Mouse (Mus musculus) embryo, embryonic 9.5 days (tissue): ENCODE data around the gene Fan1.

Experiments
- DNase-seq: peaks from one replicate; pipeline ENCODE4 v3.0.0-alpha.2; 2017; ENCODE audit errors: extremely low spot score

The Fan1 gene

DNA sequence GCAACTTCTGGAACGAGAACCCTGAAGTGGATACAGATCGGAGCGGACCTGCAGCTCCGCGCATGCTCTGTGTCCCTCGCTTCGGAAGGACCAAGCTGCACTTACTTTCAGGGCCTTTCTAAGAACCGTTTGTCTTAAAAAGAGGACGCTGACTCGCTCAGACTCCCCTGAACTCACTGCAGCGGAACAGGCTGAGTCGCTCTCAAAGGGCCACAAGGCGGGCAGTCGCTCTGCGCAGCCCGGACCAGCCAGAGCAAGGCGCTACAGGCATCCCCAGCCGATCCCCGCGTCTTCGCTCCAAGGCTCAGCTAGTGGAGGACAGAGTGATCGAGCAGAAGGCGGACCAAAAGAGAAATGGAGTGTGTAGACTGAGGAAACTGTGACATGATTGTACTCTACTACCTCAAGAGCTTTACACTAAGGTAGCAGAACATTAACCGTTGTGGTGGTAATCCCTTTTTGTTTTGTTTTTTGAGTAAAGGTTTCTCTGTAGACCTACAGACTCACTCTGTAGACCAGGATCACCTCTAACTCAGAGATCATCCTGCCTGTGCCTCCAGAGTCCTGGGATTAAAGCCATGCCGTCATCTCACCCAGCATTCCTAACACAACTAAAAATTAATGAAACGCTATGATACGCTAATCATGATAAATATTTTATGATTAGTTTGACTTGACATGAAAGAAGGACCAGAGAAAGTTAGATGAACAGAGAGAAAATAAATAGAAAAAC is at the start of gene Fan1:
Gene Fan1, minus strand, starts transcription at position 266 of the 733 bp plus-strand sequence.
- DNase-seq: peak; percentile 89

DNA sequence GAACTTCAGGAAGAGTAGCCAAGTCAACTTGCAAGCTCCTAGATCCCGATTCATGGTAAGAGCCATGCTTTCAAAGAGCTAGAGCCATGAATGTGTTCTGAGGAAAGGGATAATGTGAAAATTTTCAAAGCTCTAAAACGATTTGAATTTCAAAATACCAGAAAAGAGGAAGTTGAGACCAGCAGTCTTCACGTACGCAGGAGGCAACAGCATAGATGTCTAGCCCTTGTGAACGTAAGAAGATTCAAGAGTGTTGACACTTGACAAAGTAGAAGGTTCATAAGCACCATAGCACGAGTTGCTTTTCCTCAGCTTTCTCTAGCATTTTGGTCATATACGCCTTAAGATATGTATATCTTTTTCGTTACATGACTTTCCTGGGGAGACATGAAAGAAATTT is 30.1 kb upstream of the Fan1 start:
- no peak for DNase-seq

DNA sequence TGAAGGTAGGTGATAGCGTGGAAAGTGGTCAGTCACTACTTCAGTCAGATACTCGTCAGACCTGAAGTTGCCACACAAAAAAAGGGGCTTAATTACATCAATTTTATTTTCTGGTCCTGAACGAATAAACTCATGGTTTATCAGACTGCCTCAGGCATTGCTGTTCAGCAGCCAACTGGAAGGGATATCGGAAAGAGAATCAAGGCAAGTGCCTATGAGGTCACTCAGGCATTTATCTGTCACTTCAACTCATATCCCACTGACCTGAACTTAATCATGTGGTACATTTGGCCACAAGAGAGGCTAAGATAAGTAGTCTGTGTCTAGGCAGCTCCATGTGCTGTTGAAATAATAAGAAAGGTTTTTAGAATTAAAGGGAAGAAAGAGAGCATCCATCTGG is 28.6 kb upstream of the Fan1 start:
- DNase-seq: no peak

DNA sequence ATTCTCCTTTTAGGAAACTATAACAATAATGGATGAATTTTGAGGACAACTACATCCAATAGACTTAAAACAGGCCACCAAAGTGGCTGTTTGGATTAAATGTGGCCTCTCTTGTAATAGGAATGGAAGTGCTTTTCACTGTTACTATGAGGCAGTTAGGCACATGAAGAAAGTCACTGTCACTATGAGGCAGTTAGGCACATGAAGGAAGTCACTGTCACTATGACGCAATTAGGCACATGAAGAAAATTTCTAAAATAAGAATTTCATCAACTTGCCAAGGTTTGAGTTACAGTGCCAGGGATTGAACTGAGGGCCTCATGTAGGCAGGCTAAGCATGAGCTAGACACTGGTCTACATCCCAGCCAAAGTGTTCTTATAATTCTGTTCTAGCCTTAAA is 26.8 kb upstream of the Fan1 start:
- no peak for DNase-seq

DNA sequence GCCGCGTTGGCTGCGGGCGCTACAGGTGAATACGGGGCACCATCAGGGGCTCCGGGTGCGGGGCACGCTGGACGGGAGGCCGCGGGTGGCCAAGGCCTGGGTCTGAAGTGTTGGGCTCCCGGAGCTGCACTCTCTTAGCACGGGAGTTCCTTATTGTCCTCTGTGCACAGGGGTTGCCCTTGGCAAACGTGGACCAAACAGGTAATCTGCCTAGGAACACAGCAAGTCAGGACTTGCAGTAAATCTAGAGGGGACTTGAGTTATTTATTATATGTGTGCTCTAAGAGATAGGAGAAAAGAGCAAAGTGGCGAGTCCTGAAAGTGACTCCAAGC is 18.9 kb upstream of the Fan1 start:
- DNase-seq: no peak

DNA sequence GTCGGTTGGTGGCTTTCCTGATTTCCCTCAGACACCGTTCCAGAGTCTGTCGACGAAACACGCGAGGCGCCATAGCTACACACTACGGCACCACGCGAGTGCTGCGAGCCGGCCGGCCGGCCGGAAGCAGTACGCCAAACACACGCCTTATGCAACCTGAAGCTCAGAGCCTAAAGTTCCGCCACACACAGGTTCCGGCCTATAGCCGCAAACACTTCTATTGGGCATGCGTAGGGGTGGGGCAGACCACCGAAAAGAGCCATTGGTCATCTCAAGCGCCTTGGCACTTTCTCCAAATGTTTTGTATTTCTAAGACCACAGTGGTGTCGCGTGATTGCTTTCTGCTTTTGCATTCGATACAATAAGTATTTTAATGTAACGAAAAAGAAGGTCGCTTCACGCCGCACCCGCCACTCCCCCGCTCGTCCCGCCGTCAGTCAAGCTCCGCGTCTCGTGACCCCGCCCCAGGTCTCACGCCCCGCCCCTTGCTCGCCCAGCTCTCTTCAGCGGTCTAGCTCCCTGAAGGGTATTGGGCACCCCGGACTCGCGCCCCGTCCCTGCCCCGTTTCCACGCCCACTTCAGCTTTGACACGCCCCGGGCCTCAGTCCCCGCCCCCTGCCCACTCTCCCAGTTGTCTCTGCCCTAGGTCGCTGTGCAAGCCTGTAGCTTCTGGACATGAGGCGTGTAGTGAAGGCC is 18.4 kb upstream of the Fan1 start, which contains the start of the genes Mphosph10 and Mcee:
Gene Mphosph10, minus strand, starts transcription at position 147 of the 697 bp plus-strand sequence.
Gene Mcee, plus strand, starts transcription at position 486 of the 697 bp plus-strand sequence.
- DNase-seq: peak; percentile 99

DNA sequence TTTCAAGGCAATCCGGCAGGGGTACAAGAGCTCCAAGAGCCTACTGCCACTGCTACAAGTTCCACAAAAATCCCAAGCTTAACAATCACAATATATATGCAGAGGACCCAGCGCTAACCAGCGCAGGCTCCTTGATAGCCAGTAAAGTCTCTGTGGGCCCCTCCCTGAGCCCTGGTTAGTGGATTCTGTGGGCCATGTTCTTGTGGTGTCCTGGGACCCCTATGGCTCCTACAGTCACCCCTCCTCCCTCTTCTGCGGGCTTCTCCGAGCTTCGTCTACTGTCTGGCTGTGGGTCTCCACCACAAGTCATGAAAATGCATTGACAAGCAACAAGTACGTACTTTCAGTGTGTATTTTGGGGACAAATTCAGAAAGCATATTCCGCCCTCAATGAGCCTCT is 17.6 kb upstream of the Fan1 start:
- DNase-seq: peak; percentile 24

DNA sequence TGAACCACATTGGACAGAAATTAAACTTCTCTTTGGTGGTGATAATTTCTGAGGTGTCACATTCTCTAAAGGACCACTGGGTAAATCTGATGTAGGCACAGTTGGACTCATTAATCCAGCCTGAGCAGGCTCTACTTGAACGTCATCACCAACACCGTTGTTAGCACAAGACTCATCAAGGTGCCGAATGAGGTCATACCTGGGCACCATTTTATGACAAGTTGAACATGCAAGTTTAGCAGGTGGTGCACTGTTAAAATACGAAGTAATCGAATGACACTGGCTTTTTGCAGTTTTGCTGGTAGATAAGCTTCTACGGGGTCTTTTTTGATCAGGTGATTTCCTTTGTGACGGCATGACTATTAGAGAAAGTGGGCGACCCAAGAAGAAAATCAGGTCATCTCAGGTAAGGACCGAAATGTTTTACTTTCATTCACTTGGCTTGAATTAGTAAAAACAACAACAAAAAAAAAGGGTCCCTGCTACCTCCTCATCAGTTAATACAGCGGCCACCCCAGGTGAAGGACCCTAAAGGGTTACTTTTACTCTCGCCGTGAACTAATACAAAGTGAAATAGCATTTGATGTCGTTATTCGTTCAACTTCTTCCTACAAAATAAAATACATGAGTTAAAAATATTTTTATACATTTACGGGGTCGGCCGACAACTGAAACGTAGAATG is 607 bp downstream of the Fan1 start:
- DNase-seq: no peak

DNA sequence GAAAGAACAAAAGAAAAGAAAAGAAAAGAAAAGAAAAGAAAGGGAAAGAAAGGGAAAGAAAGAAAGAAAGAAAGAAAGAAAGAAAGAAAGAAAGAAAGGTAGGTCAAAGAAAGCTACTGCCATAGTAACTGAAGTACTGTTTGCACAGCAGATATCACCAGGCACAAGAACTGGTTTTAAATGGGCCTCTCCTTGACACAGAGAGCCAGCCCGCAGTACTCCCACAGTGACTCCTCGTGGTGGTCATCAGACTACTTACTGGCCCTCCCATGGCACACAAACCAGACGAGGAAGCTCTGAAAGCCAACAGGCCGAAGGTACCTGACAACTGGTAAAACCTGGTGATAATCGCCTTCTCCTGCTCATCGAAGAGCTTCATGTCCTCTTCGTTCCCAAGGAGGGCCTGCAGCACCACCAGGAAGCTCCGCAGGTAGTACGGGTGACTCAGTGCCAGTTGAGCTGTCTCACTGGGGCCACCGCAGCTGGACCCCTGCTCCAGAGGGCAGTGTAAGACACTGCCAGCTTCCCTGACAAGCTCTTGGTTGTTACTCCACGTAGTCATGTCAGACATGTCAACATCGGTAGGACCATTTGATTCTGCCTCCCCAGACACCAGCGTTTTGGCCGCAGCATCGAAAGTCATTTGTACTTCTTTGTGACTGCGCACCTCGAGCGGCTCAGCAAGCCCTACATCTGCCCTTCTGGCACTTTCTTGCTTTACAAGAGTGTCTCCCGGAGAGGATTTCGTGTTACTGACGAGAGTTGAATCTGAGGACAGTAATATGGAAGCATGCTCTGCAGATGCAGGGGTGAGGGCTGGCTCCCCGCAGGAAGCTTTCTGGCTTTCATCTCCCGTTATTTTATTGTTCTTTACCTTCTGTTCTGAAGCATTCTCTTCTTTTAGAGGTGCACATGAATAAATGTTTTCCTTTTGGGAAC is 1.7 kb downstream of the Fan1 start:
- no peak for DNase-seq

DNA sequence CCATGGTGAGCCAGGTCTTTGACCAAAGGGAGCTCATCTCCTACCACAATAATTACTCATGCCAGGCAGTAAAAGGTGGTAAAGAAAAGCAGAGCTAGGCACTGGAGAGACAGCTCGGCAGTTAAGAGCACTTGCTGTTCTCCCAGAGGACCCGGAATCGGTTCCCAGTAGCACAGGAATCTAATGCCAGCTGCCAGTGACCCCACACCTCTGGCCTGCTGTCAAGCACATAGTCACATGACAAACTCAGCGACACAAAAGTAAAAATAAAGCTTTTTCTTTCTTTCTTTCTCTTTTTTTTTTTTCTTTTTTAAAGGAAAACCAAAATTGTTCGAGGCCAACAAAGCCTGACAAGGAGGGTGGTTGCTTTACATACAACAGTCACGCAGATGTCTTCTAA is 4.1 kb downstream of the Fan1 start:
- DNase-seq: no peak

DNA sequence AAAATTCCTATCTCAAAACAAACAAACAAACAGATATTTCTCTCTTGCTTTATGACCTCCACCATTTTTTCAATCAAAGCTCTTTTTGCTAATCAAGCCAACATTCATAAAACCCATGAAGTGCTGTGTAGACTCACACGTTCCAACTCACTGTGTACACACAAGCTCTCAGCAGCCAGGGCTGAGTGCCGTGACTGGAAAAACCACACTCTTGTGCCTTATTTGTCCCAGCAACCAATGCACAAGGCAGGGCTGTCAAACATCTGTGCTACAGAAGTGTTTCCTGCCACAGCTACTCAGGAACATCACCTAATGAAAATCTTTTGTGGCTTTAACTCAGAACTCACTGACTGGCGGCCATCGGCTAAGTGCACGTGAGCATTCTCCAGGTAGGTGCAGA is 8.0 kb downstream of the Fan1 start:
- DNase-seq: no peak

DNA sequence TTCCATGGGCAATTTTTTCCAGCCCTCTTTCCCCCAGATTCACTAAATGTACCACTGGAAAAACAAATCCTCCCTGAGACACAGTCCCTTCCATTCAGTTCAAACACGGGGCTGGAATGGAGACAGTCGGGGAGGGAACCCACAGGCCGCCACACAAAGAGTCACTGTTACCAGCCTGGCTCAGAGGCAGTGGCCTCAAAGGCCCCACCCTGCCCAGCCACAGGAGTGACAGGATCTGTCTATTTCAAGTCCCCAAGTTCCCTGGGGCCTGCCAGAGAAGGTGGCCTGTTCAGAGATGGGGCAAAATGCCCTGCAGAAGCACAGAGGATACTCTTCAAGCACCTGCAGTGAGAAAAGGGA is 13.3 kb downstream of the Fan1 start:
- no peak for DNase-seq

DNA sequence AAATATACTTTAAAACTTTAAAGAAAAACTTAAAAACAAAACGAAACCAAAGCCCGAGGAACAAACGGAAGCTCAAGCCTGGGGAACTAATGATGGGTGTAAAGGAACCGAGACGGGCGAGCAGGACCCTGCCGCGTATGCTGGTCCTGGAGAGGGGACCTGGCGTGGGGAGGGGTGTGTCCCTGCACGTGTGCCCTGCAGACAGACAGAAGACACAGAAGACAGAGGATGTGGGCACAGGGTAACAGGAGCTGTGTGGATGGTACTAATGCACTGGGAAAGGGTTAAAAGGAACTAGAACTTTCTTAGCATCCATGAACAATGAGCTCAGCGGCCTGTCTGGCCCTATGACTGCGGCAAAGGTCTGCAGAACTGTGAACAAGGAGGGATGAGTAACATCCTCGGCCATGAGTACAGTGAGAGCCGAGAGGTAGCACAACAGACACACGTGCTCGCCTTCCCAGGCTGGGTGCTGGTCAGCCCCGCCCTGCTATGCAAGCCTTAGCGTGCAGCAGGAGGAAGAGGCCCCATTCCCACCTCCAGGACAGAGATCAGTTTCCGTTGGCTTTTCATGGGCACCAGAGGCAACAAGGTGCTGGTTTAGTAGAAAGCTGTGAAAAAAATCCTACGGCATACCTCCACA is 13.8 kb downstream of the Fan1 start:
- DNase-seq: no peak

DNA sequence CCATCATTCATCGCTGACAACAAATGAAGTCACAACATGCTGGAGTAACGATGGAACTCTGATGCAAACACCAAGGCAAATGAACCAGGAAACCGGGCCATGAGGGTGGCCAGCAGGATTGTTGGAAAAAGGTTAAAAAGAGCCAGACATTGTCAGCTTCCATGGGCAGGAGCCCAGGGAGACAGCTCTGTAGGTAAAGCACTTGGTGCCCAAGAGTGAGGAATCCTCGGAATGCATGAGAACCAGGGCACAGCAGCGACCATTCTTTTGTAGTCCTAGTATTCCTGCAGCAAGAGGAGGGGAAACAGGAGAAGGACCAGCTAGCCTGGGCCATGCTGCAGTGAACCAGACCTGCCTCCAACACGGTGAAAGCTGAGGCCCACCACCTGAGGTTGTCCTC is 15.2 kb downstream of the Fan1 start:
- DNase-seq: no peak

DNA sequence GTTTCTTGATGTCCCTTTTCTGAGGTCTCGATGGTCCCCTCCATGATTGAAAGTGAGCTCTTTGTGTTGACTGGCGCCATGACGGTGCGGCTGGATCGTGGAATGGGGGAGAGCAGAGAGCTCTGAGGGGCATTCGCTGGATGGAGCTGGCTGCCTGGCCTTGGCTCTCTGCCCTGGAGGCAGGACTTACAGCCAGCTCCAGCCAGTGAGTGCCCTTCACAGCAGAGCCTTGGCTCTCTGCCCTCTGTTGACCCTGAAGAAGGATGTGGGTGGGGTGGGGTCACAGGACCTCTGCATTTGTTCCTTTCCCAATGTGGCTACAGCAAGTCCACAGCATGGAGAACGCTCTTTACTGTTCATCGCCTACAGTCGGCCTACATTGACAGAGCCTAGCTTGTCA is 16.5 kb downstream of the Fan1 start:
- no peak for DNase-seq

DNA sequence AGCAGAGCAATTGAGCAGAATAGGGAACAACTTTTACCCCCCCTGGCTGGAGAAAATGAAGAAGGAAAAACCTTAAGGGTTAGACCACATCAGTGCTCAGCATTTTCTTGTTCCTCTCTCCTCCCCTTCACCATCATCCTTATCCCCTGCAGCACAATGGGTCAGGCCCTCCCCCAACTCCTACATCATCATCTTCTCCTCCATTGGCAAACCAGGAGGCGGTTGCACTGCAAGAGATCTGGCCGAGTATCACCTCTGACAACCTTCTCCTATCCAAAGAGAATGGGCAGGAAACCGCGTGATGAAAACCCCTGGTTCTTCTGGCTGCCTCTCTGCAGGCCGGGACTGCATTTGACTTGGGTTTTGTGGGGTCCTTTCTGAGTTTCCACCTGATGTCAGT is 17.2 kb downstream of the Fan1 start:
- no peak for DNase-seq

DNA sequence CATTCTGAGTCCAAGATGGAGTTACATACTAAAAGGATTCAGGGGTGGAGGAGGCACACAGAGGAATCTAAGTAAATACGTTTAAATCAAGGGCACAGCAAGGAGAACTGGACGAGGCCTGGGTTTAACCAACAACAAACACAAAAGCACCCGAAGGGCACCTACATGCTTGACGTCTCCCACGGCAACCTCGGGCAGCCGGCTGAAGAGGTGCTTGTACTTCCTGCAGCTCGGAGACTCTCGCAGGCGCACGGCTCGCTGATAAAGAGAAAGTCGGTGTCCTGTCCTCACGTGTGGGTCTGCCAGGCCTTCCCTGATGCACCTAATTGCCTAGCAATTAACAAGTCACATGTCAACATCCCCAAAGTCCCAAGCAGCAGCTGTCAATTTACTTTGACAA is 19.7 kb downstream of the Fan1 start:
- no peak for DNase-seq

DNA sequence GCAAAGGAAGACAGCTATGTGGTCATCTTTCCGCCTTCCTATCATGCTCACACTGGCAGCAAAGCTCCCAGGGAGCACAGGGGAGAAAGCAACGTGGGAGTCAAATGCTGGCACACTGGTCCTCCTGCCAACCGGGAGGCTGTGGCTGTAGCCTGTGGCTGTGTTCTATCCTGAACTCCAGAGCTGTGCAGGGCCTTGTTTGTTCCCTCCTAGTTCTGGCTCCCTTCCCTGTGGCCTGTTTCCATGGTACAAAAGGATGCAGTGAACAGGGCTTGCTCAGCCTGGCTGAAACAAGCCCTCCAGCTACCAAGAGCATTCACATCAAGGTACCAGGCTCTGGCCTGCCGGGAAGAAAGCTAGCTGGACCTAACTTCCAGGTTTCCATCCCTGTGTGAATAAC is 22.8 kb downstream of the Fan1 start:
- no peak for DNase-seq

DNA sequence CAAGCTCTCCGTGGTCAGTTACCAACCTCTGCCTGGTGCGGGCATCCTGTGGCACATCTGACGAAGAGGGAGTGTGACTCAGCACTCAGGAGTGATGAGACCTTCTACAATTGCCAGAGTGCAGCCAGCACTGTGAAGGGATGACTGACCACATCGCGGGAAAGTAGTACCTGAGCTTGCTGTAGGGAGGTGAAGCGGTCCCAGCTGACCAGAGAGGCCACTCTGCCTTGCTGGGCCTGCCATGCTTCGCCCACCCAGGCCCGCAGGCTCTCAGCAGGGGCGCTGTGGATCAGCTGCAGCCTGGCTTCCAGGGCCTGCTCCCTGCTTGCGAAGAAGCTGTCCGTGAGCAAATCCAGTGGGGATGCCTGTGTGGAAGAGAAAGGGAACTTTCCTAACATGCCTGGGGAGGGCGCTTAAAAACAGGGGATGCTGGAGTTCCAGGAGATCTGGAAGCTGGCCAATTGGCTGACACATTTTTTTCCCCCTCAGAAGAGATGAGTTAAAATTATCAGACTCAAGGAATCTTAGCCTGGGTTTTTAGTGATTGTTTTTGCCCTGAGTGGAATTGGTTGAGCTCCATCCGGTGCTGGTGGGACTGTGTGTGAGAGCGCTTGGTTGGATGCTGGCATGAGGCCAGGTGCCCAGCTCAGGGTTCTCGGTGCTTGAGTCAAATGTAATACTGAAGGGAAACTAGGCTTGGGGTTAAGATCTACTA is 24.6 kb downstream of the Fan1 start:
- no peak for DNase-seq

DNA sequence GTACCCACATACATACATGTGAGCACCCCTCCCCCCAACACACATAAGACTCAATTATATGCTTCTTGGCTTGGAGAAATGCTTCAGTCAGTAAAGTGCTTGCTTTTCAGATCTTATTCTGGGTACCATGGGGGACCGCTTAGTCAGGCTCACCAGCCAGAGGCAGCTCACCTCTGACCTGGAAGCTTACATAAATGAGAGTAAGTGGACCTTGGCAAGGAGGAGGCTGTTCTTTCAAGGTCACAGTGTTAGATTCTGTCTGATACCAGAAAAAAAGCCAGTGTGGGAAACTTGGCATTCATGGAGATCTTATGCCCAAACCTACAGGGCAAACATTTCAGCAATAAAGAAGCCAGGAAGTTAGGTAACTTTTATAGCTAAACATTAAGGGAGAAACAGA is 26.1 kb downstream of the Fan1 start:
- DNase-seq: no peak

DNA sequence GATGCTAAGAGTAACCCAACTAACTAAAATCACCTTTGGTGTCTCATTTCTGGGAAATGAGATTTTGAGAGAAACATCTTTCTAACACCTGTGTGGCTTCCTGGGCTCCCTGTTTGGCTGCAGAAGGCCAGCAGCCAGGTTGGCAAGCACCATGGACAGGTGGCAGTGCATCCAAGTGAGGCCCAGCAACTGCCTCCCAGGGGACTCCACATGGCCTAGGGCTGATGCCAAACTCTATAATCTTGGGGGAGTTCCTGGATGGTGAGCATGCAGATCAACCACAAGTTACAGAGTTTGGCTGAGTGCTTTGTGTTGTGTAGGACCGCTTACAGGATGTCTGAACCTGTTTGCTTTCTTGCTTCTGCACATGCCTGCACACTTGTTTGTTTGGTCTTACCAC is 41.2 kb downstream of the Fan1 start:
- no peak for DNase-seq
